Mouse (Mus musculus) kidney, adult 8-10 months (tissue): ENCODE results near the gene 5730596B20Rik.

Experiments
- DNase-seq, 2 experiments: peaks; one replicate each; pipeline ENCODE4 v3.0.0; 2022

The 5730596B20Rik gene

GRCm38 (mm10) chr6:52176391-52176790 is 907 bp upstream of the 5730596B20Rik start:
- DNase-seq: no peak

- DNase-seq: no peak
Observed at GRCm38 (mm10) chr6:52177806-52178205, 508 bp downstream of the 5730596B20Rik start.

GRCm38 (mm10) chr6:52178918-52179665 is 1.8 kb downstream of the 5730596B20Rik start:
- DNase-seq: no peak

GRCm38 (mm10) chr6:52179690-52180089 is 2.4 kb downstream of the 5730596B20Rik start:
- no peak for DNase-seq

- no peak for DNase-seq
Observed at GRCm38 (mm10) chr6:52180213-52180710, 3.0 kb downstream of the 5730596B20Rik start.

GRCm38 (mm10) chr6:52180726-52181125 is 3.4 kb downstream of the 5730596B20Rik start:
- no peak for DNase-seq

- peak in 1 of 2 experiments; percentile 44 for DNase-seq
Observed at GRCm38 (mm10) chr6:52182030-52182429, 4.7 kb downstream of the 5730596B20Rik start.

- DNase-seq: peak in 1 of 2 experiments; percentile 4
Observed at GRCm38 (mm10) chr6:52182793-52183192, 5.5 kb downstream of the 5730596B20Rik start.

GRCm38 (mm10) chr6:52183311-52184080 is 6.2 kb downstream of the 5730596B20Rik start:
- peak; percentile 79 to 88 for DNase-seq

- peak in 1 of 2 experiments; percentile 26 for DNase-seq
Observed at GRCm38 (mm10) chr6:52184668-52185067, 7.4 kb downstream of the 5730596B20Rik start.

- DNase-seq: peak in 1 of 2 experiments; percentile 40
Observed at GRCm38 (mm10) chr6:52185222-52185621, 7.9 kb downstream of the 5730596B20Rik start.

GRCm38 (mm10) chr6:52185834-52186233 is 8.5 kb downstream of the 5730596B20Rik start:
- peak in 1 of 2 experiments; percentile 28 for DNase-seq

- peak in 1 of 2 experiments; percentile 19 for DNase-seq
Observed at GRCm38 (mm10) chr6:52186500-52186899, 9.2 kb downstream of the 5730596B20Rik start.

GRCm38 (mm10) chr6:52189172-52189591 is 11.9 kb downstream of the 5730596B20Rik start:
- DNase-seq: no peak

- DNase-seq: no peak
Observed at GRCm38 (mm10) chr6:52189909-52190308, 12.6 kb downstream of the 5730596B20Rik start.

- DNase-seq: no peak
Observed at GRCm38 (mm10) chr6:52190410-52190809, 13.1 kb downstream of the 5730596B20Rik start.

- DNase-seq: no peak
Observed at GRCm38 (mm10) chr6:52190906-52191810, 13.9 kb downstream of the 5730596B20Rik start, which contains the start of gene Hoxa4. Gene Hoxa4, minus strand, starts transcription at chr6:52191753.

GRCm38 (mm10) chr6:52191860-52192550 is 14.7 kb downstream of the 5730596B20Rik start:
- DNase-seq: peak; percentile 82 to 87

GRCm38 (mm10) chr6:52194690-52195089 is 17.4 kb downstream of the 5730596B20Rik start:
- no peak for DNase-seq

GRCm38 (mm10) chr6:52196811-52197210 is 19.5 kb downstream of the 5730596B20Rik start:
- DNase-seq: no peak

GRCm38 (mm10) chr6:52197271-52197670 is 20.0 kb downstream of the 5730596B20Rik start:
- peak in 1 of 2 experiments; percentile 70 for DNase-seq
